Comparison of ENCODE assay signal across 31 mouse cellular contexts in genomic region chr4:136204775-136205174, GRCm38 (mm10). TPM values are rescaled to one million over a fixed set of nuclear protein-coding genes. Genes with fewer than 3 reads are reported as not detected.
"Had no signal": no experiment of that assay in that cellular context is flagged by ENCODE, and none has a peak within 500 bp of the region (broad histone marks: within the 10 kb centered on the region; RNA-seq: fewer than 3 reads in every experiment).

No protein-coding gene starts in this region.

- DNase-seq: heart, adult 18-20 months; heart, adult 2 months; heart, postnatal 10 days; heart, postnatal 14 days; heart, postnatal 36 days; heart, postnatal 4 days; kidney, adult 11 months; kidney, postnatal 14 days; kidney, postnatal 4 days; layer of hippocampus, adult 9-11 months; layer of hippocampus, postnatal 36 days had no signal

- H3K27me3 ChIP-seq: hindbrain, embryonic 15.5 days; intestine, embryonic 15.5 days had no signal

- ATAC-seq: hindbrain, embryonic 16.5 days; hindbrain, postnatal 0 days; inflammation-experienced regulatory T-cells, adult 6 months; intestine, embryonic 15.5 days; intestine, embryonic 16.5 days; intestine, postnatal 0 days had no signal

- H3K4me3 ChIP-seq: heart, adult 2 months; hindbrain, embryonic 12.5 days; hindbrain, embryonic 13.5 days; hindbrain, embryonic 15.5 days; intestine, embryonic 15.5 days; layer of hippocampus, adult 2 months; left cerebral cortex, adult 2 months had no signal

- H3K9me3 ChIP-seq: heart, embryonic 10.5 days; heart, embryonic 12.5 days; heart, embryonic 13.5 days; heart, embryonic 15.5 days; hindbrain, embryonic 10.5 days; hindbrain, embryonic 12.5 days; hindbrain, embryonic 13.5 days; hindbrain, embryonic 15.5 days; intestine, embryonic 15.5 days had no signal

- H3K27ac ChIP-seq: heart, adult 2 months; heart, embryonic 10.5 days; heart, embryonic 13.5 days; heart, embryonic 15.5 days; hindbrain, embryonic 10.5 days; hindbrain, embryonic 12.5 days; hindbrain, embryonic 13.5 days; hindbrain, embryonic 14.5 days; hindbrain, postnatal 0 days; intestine, embryonic 15.5 days; kidney, postnatal 0 days; layer of hippocampus, adult 2 months; left cerebral cortex, adult 2 months had no signal

- H3K36me3 ChIP-seq: heart, embryonic 10.5 days; heart, embryonic 12.5 days; heart, embryonic 13.5 days; heart, embryonic 15.5 days; hindbrain, embryonic 10.5 days; hindbrain, embryonic 12.5 days; hindbrain, embryonic 13.5 days; hindbrain, embryonic 15.5 days; intestine, embryonic 15.5 days had no signal

- H3K4me2 ChIP-seq: heart, embryonic 11.5 days; heart, embryonic 12.5 days; heart, embryonic 15.5 days; hindbrain, embryonic 12.5 days; hindbrain, embryonic 13.5 days; hindbrain, embryonic 14.5 days; hindbrain, embryonic 15.5 days; intestine, embryonic 15.5 days had no signal

- H3K9ac ChIP-seq: heart, embryonic 12.5 days; heart, embryonic 15.5 days; hindbrain, embryonic 12.5 days; hindbrain, embryonic 13.5 days; hindbrain, embryonic 14.5 days; hindbrain, embryonic 15.5 days; intestine, embryonic 15.5 days had no signal

RNA-seq across cellular contexts. Expression of gene Tcea3, which starts 42.8 kb away (rescaled TPM):
- total RNA-seq: hematopoietic stem cell, adult 5-6 weeks; layer of hippocampus, adult 2 months had no signal
